18 mouse cellular contexts compared by ENCODE assay signal in genomic region chr11:108267066-108267465, GRCm38 (mm10).
DNase-seq lines count a peak whose midpoint lies in the region; ATAC-seq lines count a peak whose summit lies in the region.
"Had no signal": no experiment of that assay in that cellular context is flagged by ENCODE, and none has a peak within 500 bp of the region (broad histone marks: within the 10 kb centered on the region; RNA-seq: fewer than 3 reads in every experiment).

No protein-coding gene starts in this region.

- no peak overlapping the region for H3K4me3 ChIP-seq in forebrain, embryonic 16.5 days (replicated peaks; ENCODE audit: low read length)
- no peak overlapping the region for H3K4me3 ChIP-seq in forebrain, embryonic 11.5 days (ENCODE audit: low read depth, low read length)
- no peak overlapping the region for H3K4me3 ChIP-seq in heart, embryonic 15.5 days
- H3K4me3 ChIP-seq in heart, embryonic 11.5 days (ENCODE audit: low read depth, low read length): no peak overlapping the region
- H3K4me3 ChIP-seq in midbrain, embryonic 16.5 days (ENCODE audit: low read depth, low read length): no peak overlapping the region
- no peak overlapping the region for H3K4me3 ChIP-seq in limb, embryonic 10.5 days
- H3K4me3 ChIP-seq: embryonic facial prominence, embryonic 13.5 days; intestine, embryonic 15.5 days; layer of hippocampus, adult 2 months; midbrain, embryonic 12.5 days; neural tube, embryonic 12.5 days had no signal

- H3K36me3 ChIP-seq in forebrain, embryonic 16.5 days (ENCODE audit: control insufficient read depth, insufficient read depth): no peaks in the 10 kb centered on the region
- H3K36me3 ChIP-seq in forebrain, embryonic 11.5 days (ENCODE audit: control insufficient read depth, insufficient read depth, low read length): no peaks in the 10 kb centered on the region
- H3K36me3 ChIP-seq in heart, embryonic 15.5 days: no peaks in the 10 kb centered on the region
- H3K36me3 ChIP-seq in heart, embryonic 11.5 days (ENCODE audit: control insufficient read depth, insufficient read depth, low read length): no peaks in the 10 kb centered on the region
- no peaks in the 10 kb centered on the region for H3K36me3 ChIP-seq in midbrain, embryonic 16.5 days (ENCODE audit: control insufficient read depth, insufficient read depth, low read length)
- H3K36me3 ChIP-seq in limb, embryonic 10.5 days: no peaks in the 10 kb centered on the region
- H3K36me3 ChIP-seq: embryonic facial prominence, embryonic 13.5 days; intestine, embryonic 15.5 days; midbrain, embryonic 12.5 days; neural tube, embryonic 12.5 days had no signal

- H3K27ac ChIP-seq in forebrain, embryonic 16.5 days (ENCODE audit: low read length): no peak overlapping the region
- H3K27ac ChIP-seq in forebrain, embryonic 11.5 days (ENCODE audit: low read depth, low read length): no peak overlapping the region
- peak overlapping the region; percentile 55 for H3K27ac ChIP-seq in heart, embryonic 15.5 days
- H3K27ac ChIP-seq in heart, embryonic 11.5 days (ENCODE audit: low read depth, low read length): no peak overlapping the region
- no peak overlapping the region for H3K27ac ChIP-seq in midbrain, embryonic 16.5 days (ENCODE audit: low read length)
- H3K27ac ChIP-seq in limb, embryonic 10.5 days: no peak overlapping the region
- H3K27ac ChIP-seq: embryonic facial prominence, embryonic 13.5 days; intestine, embryonic 15.5 days; midbrain, embryonic 12.5 days; neural tube, embryonic 12.5 days had no signal

- ATAC-seq in forebrain, embryonic 16.5 days: 0 out of 2 replicates have a peak, but pooled peaks have one; percentile 23
- no peak for ATAC-seq in forebrain, embryonic 11.5 days (replicated peaks; ENCODE audit: low FRiP score)
- ATAC-seq in heart, embryonic 15.5 days (replicated peaks; ENCODE audit: insufficient number of reproducible peaks, insufficient read depth, low FRiP score, low read depth): no peak; the same call in 1 of the 2 replicates
- ATAC-seq in heart, embryonic 11.5 days (replicated peaks; ENCODE audit: insufficient number of reproducible peaks, low FRiP score, low TSS enrichment): no peak
- ATAC-seq in midbrain, embryonic 16.5 days: no peak
- ATAC-seq: hindbrain, embryonic 16.5 days; intestine, embryonic 15.5 days had no signal

- H3K9me3 ChIP-seq in forebrain, embryonic 16.5 days (ENCODE audit: control insufficient read depth, low read length): no peaks in the 10 kb centered on the region
- no peaks in the 10 kb centered on the region for H3K9me3 ChIP-seq in forebrain, embryonic 11.5 days (ENCODE audit: control insufficient read depth, low read length)
- H3K9me3 ChIP-seq in heart, embryonic 15.5 days (replicated peaks): no peaks in the 10 kb centered on the region
- H3K9me3 ChIP-seq in heart, embryonic 11.5 days (replicated peaks; ENCODE audit: control insufficient read depth, low read length): no peaks in the 10 kb centered on the region
- H3K9me3 ChIP-seq in midbrain, embryonic 16.5 days (replicated peaks; ENCODE audit: control insufficient read depth, low read length, poor library complexity, severe bottlenecking): no peaks in the 10 kb centered on the region
- H3K9me3 ChIP-seq in limb, embryonic 10.5 days (replicated peaks): no peaks in the 10 kb centered on the region
- H3K9me3 ChIP-seq: embryonic facial prominence, embryonic 13.5 days; intestine, embryonic 15.5 days; midbrain, embryonic 12.5 days; neural tube, embryonic 12.5 days had no signal

- peaks cover 20% of the 10 kb centered on the region for H3K4me1 ChIP-seq in forebrain, embryonic 16.5 days (replicated peaks; ENCODE audit: control insufficient read depth, insufficient read depth, low read length)
- H3K4me1 ChIP-seq in forebrain, embryonic 11.5 days (replicated peaks; ENCODE audit: control insufficient read depth, insufficient read depth, low read length): peaks cover 8% of the 10 kb centered on the region; the same call in 1 of the 2 replicates
- peaks cover 58% of the 10 kb centered on the region for H3K4me1 ChIP-seq in heart, embryonic 15.5 days (replicated peaks)
- H3K4me1 ChIP-seq in heart, embryonic 11.5 days (ENCODE audit: control insufficient read depth, insufficient read depth, low read length): peaks cover 46% of the 10 kb centered on the region
- peaks cover 14% of the 10 kb centered on the region; the same call in 1 of the 2 replicates for H3K4me1 ChIP-seq in midbrain, embryonic 16.5 days (ENCODE audit: control insufficient read depth, insufficient read depth, low read length)
- peaks cover 39% of the 10 kb centered on the region for H3K4me1 ChIP-seq in limb, embryonic 10.5 days

- WGBS in forebrain, embryonic 16.5 days: 62% methylated on average over 3 of the region's 3 CpGs
- 90% methylated on average over 3 of the region's 3 CpGs for WGBS in forebrain, embryonic 11.5 days
- WGBS in heart, embryonic 15.5 days: 40% methylated on average over 3 of the region's 3 CpGs
- 67% methylated on average over 3 of the region's 3 CpGs for WGBS in heart, embryonic 11.5 days (ENCODE audit: insufficient replicate concordance)
- WGBS in midbrain, embryonic 16.5 days: 85% methylated on average over 3 of the region's 3 CpGs
- 86% methylated on average over 3 of the region's 3 CpGs for WGBS in limb, embryonic 10.5 days

- H3K4me2 ChIP-seq in forebrain, embryonic 16.5 days (ENCODE audit: low read length): no peak overlapping the region
- no peak overlapping the region for H3K4me2 ChIP-seq in forebrain, embryonic 11.5 days (ENCODE audit: low read depth, low read length, severe bottlenecking)
- H3K4me2 ChIP-seq in heart, embryonic 15.5 days: 0 out of 2 replicates have a peak overlapping the region, but pooled peaks have one; percentile 13
- no peak overlapping the region for H3K4me2 ChIP-seq in heart, embryonic 11.5 days
- no peak overlapping the region for H3K4me2 ChIP-seq in midbrain, embryonic 16.5 days (ENCODE audit: low read length)
- H3K4me2 ChIP-seq: embryonic facial prominence, embryonic 13.5 days; intestine, embryonic 15.5 days; midbrain, embryonic 12.5 days; neural tube, embryonic 12.5 days had no signal

- H3K9ac ChIP-seq in forebrain, embryonic 16.5 days (replicated peaks; ENCODE audit: low read depth, low read length): no peak overlapping the region
- H3K9ac ChIP-seq in forebrain, embryonic 11.5 days (ENCODE audit: low read length): no peak overlapping the region
- no peak overlapping the region for H3K9ac ChIP-seq in heart, embryonic 15.5 days
- no peak overlapping the region for H3K9ac ChIP-seq in heart, embryonic 11.5 days (ENCODE audit: low read depth, low read length)
- no peak overlapping the region for H3K9ac ChIP-seq in midbrain, embryonic 16.5 days (ENCODE audit: low read depth, low read length)
- H3K9ac ChIP-seq: embryonic facial prominence, embryonic 13.5 days; intestine, embryonic 15.5 days; midbrain, embryonic 12.5 days; neural tube, embryonic 12.5 days had no signal

- DNase-seq in forebrain, embryonic 11.5 days (ENCODE audit: low spot score): no peak
- peak; percentile 65 for DNase-seq in 3T3-L1 (ENCODE audit: low read depth, low spot score)
- peak; percentile 81 for DNase-seq in NIH3T3 (ENCODE audit: low read depth)
- DNase-seq in limb, embryonic 10.5 days (ENCODE audit: low spot score): no peak
- DNase-seq: cerebellum, adult 18-20 months; gastrocnemius, postnatal 14 days; lung, adult 18-20 months; lung, postnatal 10 days had no signal

- H3K27me3 ChIP-seq in forebrain, embryonic 16.5 days (replicated peaks; ENCODE audit: control insufficient read depth, insufficient read depth, low read length): no peaks in the 10 kb centered on the region
- H3K27me3 ChIP-seq in forebrain, embryonic 11.5 days (ENCODE audit: control insufficient read depth, insufficient read depth, low read length): no peaks in the 10 kb centered on the region; the same call in 1 of the 2 replicates
- H3K27me3 ChIP-seq in heart, embryonic 15.5 days: no peaks in the 10 kb centered on the region
- no peaks in the 10 kb centered on the region for H3K27me3 ChIP-seq in heart, embryonic 11.5 days (ENCODE audit: control insufficient read depth, insufficient read depth, low read length)
- H3K27me3 ChIP-seq in midbrain, embryonic 16.5 days (ENCODE audit: control insufficient read depth, insufficient read depth, low read depth, low read length): no peaks in the 10 kb centered on the region
- no peaks in the 10 kb centered on the region for H3K27me3 ChIP-seq in limb, embryonic 10.5 days (ENCODE audit: low read depth, poor library complexity, severe bottlenecking)
- H3K27me3 ChIP-seq: embryonic facial prominence, embryonic 13.5 days; intestine, embryonic 15.5 days had no signal

Comparison
In these comparisons a context has a peak if more than half of its experiments do, and no peak if none do; other contexts are left out.
1. DNase-seq: peak in 3T3-L1 (single experiment) and NIH3T3 (single experiment); none in forebrain, embryonic 11.5 days (single experiment) and limb, embryonic 10.5 days (single experiment).